Mouse (Mus musculus): Measurements from ENCODE around the gene Kpna3.
"Not testable (repeated sequence)": the region's sequence is repeated elsewhere in the genome, so short reads cannot be mapped to it uniquely, and the experiment has no call there.

The Kpna3 gene

DNA sequence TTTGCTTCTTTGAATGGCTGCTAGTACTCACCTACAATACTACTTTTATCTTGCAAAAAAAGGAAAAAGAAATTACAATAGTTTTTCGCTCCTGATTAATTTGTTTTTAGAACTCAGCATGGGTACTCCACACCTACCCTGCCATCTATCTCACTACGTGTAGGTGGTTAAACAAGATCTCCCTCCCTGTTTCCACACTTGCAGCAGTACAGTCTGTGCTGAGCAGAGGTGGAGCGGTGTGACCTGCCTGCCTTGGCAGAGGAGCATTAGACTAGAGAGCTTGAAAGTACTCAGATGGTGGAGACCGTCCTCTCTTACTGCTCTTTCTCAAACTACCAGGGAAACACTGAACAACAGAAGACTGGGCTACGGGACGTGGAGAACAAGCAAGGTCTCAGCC, 44.9 kb downstream of the Kpna3 start:
- DNase-seq (ENCODE audit: low spot score in 2 of 2), result no peak

DNA sequence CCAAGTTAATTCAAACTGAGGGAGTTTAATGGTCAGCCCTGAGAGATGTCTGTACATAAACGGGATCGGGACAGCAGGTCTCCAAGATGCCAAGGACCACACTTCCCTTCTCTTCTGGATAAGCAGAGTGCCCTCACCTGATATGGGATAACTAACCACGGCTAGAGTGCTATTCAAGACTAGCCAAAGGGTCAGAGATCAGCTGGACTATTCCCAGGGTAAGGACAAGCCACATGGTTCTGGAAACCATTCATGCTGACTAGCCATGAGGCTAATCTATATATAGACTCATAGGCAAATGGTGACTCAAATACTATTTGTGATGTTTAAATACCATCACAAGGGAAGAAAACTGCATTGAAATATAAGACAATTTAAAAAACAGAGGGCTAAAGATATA, 49.1 kb downstream of the Kpna3 start:
- DNase-seq (ENCODE audit: low spot score in 2 of 2), result no peak

DNA sequence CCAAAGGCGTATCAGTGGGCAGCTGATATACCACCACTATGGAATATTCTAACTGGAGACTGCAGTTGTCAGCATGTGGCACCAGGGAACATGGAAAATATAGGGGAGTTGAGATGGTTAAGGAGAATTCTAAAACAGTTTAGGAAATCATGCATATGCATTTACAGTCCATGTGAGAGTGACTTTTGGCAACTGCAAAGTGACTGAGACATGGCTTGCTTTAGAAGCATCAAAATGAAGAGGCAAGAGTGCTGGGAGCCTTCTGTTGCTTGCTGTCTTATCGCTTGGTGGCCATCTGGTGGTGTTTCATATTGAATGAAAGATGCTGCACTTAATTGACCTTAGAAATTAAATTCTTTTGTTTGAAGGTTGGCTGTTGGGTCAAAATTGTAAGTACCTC, 72.4 kb downstream of the Kpna3 start:
- no peak for DNase-seq (ENCODE audit: low spot score in 2 of 2)

DNA sequence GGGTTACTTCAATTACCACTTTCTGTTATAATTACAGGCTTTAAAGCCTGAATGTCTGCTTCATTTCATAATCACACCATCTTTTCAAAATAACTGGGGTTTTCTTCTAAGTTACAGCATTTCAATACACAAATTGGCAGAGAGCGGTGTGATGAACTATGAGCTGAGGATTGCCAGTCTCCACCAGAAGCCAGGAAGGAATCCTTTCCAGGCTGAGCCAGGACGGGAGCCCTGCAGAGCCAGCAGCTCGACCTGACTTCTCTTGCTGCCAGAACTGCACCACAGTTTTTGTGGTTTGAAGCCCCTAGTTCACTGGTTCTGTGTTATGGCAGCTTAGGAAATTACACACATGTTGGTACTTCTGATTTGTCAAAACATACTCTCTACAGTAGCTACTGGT, 75.0 kb downstream of the Kpna3 start:
- DNase-seq (ENCODE audit: low spot score in 2 of 2), result no peak

DNA sequence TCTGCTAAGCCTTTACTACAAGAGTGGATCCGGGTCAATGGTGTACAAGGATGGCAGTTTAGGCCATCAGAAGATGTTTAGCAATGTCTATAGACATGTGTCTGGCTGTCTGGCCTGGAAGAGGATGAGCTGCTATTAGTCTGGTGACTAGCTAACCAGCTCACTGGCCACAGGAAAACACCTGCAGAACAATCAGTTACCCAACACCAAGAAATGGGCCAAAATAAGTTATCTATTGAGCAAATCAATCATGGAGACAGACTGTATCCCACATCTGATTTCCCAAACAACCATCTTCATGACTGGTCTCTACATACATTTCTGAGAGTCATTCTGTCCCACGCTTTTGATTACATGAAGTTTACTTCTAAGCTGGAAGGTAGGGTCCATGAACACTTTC, 75.9 kb downstream of the Kpna3 start:
- DNase-seq (ENCODE audit: low spot score in 2 of 2), result no peak

DNA sequence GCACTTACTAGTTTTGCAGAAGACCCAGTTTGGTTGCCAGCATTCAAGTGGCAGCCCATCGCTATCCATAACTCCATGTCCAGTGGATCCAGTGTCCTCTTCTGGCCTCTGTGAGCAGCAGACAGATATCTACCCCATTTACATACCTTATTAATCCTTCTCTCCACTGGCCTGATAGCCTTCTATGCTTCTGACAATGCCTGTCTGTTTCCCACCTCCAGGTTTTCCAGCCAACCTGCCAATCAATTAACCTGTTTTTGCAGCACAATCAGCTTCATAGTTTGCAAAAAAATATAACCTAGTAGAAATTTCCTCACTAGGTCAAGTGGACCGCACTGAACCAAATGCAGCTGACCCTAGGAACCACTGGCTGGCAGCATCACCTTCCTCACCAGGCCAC, 77.4 kb downstream of the Kpna3 start:
- no peak for DNase-seq (ENCODE audit: low spot score in 2 of 2)

DNA sequence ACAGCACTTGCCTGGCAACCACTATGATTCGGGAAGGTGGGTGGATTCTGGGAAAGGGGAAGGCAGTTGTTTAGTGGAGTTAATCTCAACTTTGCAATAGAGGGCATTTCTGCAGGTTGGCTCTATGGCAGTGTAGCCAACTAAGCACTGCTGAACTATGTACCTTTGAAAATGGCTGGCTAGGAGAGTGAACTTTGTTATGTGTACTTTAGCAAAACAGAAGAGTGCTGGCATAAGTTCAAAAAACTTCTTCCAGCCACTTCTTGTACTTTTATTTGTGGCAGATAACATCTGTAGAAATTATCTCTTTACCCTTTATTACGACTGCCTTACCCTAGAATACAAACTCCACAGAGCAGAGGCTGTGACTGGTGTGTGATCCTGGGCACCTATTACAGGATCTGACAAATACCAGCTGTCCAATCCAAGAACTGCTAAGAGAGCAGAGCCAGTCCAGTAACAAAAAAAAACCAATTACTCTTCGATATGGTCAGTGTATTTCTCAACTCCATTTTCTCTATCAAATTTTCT, 78.6 kb downstream of the Kpna3 start:
- no peak for DNase-seq (ENCODE audit: low spot score in 2 of 2)

DNA sequence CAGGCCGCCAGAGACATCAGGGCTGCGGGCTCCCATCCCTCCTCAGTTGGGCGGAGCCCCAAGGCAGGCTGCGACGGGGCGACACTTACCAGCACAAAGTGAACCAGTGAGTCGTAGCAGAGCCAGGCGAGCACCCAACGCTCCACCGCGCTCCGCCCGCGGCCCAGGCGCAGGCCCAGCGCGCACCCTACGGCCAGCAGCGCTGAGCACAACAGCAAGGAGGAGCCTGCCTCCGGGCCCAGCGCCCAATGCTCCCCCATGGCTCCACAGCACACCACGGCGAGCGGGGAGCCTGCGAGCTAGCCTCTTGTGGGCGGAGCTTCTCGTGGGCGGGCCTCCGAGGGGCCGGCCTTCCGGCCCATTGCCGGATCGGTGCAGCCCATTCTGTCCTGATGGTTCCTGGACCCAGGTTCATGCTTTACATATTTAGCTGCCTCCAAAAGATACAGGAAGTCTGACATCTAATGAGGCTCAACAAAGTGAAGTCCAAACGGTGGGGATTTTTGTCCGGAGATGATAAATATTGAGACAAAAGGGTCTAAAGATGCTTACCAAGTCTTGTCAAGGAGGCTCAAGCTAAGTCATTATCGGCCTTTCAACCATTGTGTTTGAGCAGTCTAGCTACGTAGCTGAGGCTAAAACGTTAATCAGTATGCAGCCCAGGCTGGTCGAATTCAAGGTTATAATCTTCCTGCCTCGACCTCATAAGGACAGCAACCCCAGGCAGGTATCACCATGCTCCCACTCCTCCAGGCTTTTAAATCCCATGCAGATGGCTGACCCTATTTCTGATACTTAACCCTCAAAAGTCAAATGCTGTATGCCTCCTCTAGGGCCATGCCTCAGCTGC, 79.3 kb downstream of the Kpna3 start, which contains the start of gene Ebpl:
Gene Ebpl (minus strand): TSS at position 309 of the 850 bp plus-strand sequence.
- DNase-seq (ENCODE audit: low spot score in 2 of 2), result peak; percentile 91 to 96

DNA sequence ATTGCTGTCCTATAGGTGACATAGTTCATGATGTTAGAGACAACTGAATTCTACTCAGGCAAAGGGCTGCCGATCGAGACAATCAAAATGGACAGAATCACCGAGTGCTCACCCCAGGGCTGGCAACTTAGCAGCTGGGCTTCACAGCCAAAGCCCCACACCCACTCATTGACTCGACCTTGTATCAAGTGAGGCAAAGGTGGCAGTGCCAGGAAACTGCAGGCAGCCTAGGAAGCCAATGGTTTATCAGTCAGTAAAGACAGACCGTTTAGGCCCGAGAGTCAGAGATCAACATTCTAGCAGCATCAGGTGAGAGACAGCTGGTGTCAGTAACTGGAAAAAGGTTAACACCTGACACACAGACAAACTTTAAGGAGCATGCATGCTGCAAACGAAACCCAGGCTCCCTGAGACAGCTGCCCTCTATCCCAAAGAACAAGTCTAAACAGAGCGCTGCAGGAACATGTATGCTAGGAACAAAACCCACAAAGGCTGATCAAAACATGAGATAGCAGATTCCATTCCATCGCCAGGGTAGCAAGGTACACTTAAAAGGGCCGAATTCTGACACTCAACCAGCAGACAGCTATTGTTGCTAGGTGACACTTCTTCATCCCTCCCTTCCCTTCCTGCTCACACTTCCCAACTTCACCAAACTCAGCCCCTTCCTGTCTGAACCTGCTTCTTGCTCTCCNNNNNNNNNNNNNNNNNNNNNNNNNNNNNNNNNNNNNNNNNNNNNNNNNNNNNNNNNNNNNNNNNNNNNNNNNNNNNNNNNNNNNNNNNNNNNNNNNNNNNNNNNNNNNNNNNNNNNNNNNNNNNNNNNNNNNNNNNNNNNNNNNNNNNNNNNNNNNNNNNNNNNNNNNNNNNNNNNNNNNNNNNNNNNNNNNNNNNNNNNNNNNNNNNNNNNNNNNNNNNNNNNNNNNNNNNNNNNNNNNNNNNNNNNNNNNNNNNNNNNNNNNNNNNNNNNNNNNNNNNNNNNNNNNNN, 85.1 kb downstream of the Kpna3 start:
- peak; percentile 42 for DNase-seq (ENCODE audit: low spot score in 2 of 2)

DNA sequence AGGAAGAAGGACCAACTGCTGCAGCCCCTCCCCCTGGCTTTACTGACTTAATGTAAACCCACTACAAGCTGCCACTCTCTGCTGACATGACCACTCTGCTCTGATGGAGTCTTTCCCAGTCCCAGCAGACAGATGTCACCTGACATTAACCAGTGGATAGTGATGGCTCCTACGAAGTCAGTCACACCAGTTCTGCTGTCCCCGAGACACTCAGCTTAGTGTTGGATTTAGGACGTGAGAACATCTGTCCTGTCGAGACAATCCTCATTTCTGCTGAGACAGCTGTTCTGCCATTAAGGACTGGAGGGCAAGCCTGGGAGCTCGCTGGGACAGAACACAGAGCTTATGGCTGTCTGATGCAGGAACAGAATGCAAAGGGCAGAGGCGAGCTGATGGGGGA, 88.9 kb downstream of the Kpna3 start:
- no peak for DNase-seq (ENCODE audit: low spot score in 2 of 2)

DNA sequence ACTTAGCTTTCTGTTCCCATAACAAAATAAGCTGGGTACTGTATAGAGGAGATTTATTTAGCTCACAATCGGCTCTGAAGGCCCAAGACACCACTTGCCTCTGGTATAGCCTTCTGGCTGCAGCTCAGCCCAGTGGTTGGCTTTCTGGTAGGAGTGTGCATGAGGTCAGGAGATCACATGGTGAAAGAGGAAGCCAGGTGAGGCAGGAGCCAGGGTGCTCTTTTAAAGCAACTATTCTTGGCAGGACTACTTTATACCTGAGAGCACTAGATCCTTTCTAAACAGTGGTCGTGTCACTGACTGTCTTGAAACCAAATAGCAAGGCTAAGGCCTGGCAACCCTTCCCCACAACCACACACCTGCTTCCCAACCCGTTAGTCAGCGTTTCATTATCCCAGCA, 89.8 kb downstream of the Kpna3 start:
- DNase-seq (ENCODE audit: low spot score in 2 of 2), result no peak

DNA sequence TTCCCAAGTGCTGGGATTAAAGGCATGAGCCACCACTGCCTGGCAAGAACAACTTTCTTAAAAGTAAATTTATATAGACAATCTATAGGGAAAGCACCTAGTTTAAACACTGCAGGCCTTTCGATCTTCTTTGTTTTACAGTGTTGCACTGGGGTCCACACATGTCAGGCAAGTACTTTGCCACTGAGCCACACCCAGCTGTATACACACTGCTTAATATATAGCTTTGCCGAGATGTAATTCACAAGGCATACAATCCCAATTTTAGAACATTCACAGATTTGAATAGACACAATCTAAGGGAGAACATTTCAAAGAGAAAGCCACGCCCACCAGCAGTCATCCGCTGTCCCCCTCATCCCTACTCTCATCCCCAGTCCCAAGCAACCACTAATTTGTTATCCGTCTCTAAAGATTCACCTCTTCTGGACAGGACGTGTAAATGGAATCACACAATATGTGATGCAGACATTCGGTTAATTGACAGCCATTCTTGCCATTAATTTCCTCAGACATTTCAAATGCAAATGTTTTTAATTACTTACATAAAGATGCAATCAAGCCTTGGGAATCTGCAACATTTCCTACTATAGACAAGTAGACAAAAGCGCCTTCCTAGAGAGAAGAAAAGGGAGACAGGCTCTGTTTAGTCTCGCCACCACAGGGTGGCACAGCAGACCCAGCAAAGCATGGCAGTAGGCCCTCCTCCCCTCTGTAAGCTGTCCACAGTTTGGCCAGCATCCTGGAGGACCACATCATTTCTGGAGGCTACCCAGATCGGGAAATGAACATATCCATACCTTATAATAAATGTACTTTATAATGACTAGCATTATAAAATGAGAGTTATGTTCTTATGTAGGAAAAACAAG, 92.6 kb downstream of the Kpna3 start:
- DNase-seq (ENCODE audit: low spot score in 2 of 2), result no peak

DNA sequence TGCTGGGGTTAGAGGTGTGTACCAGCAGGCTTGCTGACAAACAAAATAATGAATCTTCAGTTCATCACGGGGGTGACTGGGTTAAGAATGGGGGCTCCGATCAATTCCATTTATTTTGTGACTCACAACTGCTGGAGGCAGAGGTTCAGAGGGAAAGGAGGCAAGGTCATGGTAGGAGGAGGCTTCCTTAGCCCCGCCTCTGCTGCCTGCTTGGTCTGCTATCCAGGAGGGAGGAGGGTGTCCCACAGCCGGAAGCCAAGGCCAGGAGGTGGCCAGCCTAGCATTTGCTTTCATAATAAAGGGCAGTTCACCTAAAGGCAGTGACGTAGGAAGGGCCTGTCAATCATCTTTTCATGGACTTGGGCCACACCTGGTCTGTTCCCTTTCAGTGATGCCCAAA, 95.1 kb downstream of the Kpna3 start:
- DNase-seq (ENCODE audit: low spot score in 2 of 2), result no peak

DNA sequence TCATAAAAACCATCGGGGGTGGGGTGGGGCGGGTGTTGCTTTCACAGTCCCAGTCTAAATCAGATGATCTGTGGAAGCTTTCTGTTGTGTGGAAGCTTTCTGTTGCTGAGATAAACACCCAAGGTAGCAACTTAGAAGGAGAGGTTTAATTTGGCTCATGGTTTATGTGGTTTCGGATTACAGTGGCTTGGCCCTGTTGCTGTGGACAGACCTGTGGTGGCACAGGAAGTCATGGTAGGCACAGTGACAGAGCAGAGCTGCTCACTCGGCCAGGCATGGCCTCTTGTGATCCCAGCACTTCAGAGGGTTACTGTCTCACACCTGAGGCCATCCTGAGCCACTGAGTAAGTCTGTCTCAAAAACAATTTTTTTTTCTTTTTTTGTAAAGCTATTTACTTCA, 100.3 kb downstream of the Kpna3 start:
- DNase-seq (ENCODE audit: low spot score in 2 of 2), result no peak

DNA sequence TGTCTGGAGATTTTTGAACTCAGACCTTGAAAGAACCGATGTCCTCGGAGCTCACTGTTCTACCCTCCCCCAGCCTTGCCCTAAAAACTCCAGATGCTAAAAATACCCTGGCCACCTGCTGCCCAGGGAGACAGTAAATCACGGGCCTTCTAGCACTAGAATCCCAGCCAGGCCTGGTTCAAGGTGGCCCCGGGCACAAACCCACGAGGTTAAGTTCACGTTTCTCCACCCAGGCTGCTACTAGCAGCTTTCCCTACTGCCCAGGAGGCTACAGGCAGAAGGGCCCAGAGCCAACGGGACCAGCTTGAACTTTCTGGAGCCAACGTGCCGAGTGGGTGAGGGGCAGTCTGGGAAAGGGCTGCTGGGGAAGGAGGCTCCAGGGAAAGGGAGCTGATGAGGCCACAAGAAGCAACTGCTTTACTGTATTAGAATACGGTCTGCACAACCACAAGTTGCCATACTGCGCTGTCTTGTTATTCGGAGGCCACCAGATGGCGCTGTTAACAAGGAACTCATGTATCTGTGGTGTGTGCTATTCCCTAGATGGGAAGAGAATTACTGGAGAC, 108.6 kb downstream of the Kpna3 start:
- peak; percentile 46 to 70 for DNase-seq (ENCODE audit: low spot score in 2 of 2)

DNA sequence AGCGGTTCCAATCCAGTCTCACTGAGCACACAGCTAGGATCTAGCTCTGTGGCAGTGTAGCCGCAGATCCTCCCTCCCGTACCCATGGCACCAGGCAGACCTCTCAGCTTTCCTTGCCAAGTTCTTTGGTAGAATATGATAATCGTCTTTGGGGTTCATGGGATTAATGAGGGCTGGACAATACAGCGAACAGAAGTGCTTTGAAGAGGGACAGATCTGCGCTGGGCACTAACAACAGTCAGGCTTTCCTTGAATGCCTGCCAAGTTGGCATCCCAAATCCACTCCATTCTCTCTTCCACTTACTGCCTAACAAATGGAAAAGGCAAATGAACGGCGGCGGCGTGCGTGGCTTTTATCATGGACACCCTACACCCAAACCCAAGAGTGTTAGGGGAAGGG, 109.1 kb downstream of the Kpna3 start:
- no peak for DNase-seq (ENCODE audit: low spot score in 2 of 2)

DNA sequence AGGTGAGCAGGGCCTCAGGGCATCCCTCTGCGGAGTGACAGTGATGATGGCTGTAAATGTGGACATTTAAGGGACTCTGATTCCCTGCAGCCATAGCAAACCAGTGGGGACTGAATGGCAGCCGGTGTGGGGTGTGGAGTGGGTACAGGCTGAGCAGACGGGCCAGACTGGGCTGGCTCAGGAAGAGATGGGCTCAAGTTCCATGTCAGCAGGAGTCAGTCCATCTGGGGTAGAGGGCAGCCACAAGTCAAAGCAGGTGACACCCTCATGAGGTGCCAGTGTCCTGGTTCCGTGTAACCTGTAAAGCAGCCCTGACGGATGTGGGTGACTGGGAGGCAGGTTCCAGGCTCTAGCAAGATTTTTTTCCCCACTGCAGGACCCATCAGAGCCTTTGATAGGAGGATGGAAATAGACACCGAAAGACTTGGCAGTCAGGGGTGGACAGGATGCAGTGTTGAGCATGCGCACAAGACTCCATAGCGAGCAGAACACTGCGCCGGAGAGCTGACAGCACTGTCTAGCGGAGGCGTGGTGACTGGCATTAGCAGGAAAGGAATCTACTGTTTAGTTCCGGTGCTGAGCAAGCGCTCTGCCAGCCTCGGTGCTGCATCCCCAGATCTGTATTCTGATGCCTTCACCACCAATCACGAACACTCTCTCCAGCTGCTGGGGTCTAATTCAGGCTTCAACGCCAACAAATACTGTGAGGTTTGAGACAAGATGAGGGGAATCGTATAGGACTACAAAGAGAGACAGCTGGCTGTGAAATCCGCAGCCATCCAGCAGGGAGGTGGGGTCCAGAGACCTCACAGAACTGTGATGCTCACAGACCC, 111.8 kb downstream of the Kpna3 start:
- DNase-seq (ENCODE audit: low spot score in 2 of 2), result peak; percentile 30 to 33

DNA sequence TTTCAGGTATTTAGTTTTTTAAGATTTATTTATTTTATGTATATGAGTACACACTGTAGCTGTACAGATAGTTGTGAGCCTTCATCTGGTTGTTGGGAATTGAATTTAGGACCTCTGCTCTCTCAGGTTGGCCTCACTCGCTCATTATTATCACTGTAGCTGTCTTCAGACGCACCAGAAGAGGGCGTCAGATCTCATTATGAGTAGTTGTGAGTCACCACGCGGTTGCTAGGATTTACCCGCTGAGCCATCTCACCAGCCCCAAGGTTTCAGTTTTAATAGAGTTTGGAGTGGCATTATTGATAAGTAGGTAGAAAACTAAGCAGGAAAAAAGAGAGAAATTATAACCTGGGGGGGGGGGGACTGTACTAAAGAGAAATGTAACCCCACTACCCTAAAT, 112.7 kb downstream of the Kpna3 start:
- not testable (repeated sequence) for DNase-seq (ENCODE audit: low spot score in 2 of 2)

DNA sequence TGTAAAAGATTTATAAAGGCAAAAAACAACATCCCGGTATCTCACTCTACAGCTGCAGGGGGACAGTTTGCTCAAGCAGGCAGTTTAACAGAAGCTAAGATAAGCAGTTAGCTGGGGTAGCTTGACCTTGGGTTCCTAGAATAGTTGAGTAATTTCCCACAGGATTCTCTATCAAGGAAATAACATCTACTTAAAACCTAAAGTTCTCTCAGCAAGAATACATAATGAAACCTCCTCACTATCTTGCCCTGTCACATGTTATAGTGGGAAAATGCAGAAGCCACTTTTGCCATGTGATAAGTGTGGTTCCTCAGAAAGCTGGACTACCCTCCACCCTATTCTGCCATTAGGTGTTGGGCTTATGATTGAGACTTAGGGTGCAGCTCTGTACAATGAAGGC, 116.9 kb downstream of the Kpna3 start:
- no peak for DNase-seq (ENCODE audit: low spot score in 2 of 2)

DNA sequence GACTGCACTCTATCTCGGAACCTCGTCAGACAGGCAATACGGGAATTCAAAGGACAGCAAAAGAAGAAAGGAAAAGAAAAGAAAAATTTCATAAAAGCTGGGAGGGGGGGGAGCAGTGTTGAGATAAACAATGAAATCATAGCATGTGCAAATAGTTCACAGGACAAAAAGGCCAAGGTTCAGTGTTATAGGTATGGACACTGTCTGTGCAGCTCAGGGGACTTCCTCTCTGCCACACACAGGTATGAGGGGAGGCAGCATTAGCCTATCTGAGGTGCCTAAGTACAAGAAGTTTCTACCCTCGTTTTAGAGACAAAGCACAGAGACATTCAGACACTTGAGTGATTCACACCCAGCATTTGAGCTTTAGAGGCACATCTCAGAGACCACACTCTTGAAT, 118.5 kb downstream of the Kpna3 start:
- no peak for DNase-seq (ENCODE audit: low spot score in 2 of 2)

Data from urinary bladder, adult 18-20 months (tissue).